22 mouse cellular contexts compared by ENCODE assay signal in genomic region chr19:55499179-55499863, GRCm38 (mm10).
A peak's percentile ranks its signal among the peaks of the same experiment; 100 is the strongest.
DNase-seq lines count a peak whose midpoint lies in the region; ATAC-seq lines count a peak whose summit lies in the region.
"Had no signal": no experiment of that assay in that cellular context is flagged by ENCODE, and none has a peak within 500 bp of the region (broad histone marks: within the 10 kb centered on the region; RNA-seq: fewer than 3 reads in every experiment).

No protein-coding gene starts in this region.

- no peak overlapping the region for H3K4me3 ChIP-seq in hindbrain, embryonic 10.5 days
- no peak overlapping the region for H3K4me3 ChIP-seq in hindbrain, embryonic 16.5 days (ENCODE audit: low read length)
- no peak overlapping the region for H3K4me3 ChIP-seq in lung, embryonic 16.5 days (ENCODE audit: low read length)
- no peak overlapping the region for H3K4me3 ChIP-seq in liver, embryonic 13.5 days (replicated peaks)
- H3K4me3 ChIP-seq in stomach, embryonic 16.5 days (replicated peaks; ENCODE audit: low read length), result 0 out of 2 replicates have a peak overlapping the region, but pooled peaks have one; percentile 12
- no peak overlapping the region for H3K4me3 ChIP-seq in kidney, embryonic 15.5 days (replicated peaks)
- H3K4me3 ChIP-seq: erythroblast, embryonic 14.5 days; forebrain, embryonic 12.5 days; heart, embryonic 10.5 days; neural tube, embryonic 15.5 days had no signal

- no peak for DNase-seq in hindbrain, embryonic 10.5 days (ENCODE audit: low spot score)
- DNase-seq in lung, postnatal 4 days, result no peak
- DNase-seq in liver, embryonic 13.5 days, result no peak
- DNase-seq in cerebellum, postnatal 25 days, result no peak
- DNase-seq: adrenal gland, postnatal 25 days; cerebellum, adult 9-11 months; gastrocnemius, postnatal 36 days; kidney, adult 2 months; kidney, postnatal 10 days; lung, adult 2 months; right cerebral cortex, adult 18-20 months; thymus, postnatal 14 days had no signal

- 0 out of 2 replicates have a peak overlapping the region, but pooled peaks have one; percentile 29 for H3K27ac ChIP-seq in hindbrain, embryonic 10.5 days
- no peak overlapping the region for H3K27ac ChIP-seq in hindbrain, embryonic 16.5 days (ENCODE audit: low read depth, low read length)
- no peak overlapping the region for H3K27ac ChIP-seq in lung, embryonic 16.5 days (ENCODE audit: low read length)
- H3K27ac ChIP-seq in liver, embryonic 13.5 days, result no peak overlapping the region
- H3K27ac ChIP-seq in stomach, embryonic 16.5 days (ENCODE audit: low read length), result no peak overlapping the region
- H3K27ac ChIP-seq in kidney, embryonic 15.5 days, result no peak overlapping the region
- H3K27ac ChIP-seq: forebrain, embryonic 12.5 days; heart, embryonic 10.5 days; hindbrain, postnatal 0 days; neural tube, embryonic 15.5 days had no signal

- no peak for ATAC-seq in hindbrain, embryonic 16.5 days
- 0 out of 2 replicates have a peak, but pooled peaks have one; percentile 48 for ATAC-seq in lung, embryonic 16.5 days (ENCODE audit: low read depth)
- no peak for ATAC-seq in liver, embryonic 13.5 days (ENCODE audit: low read depth)
- ATAC-seq in stomach, embryonic 16.5 days (ENCODE audit: insufficient read depth, low FRiP score), result peak; percentile 71
- no peak for ATAC-seq in kidney, embryonic 15.5 days (replicated peaks; ENCODE audit: low FRiP score)
- ATAC-seq: hindbrain, postnatal 0 days had no signal

- H3K9me3 ChIP-seq in hindbrain, embryonic 10.5 days, result no peaks in the 10 kb centered on the region
- no peaks in the 10 kb centered on the region for H3K9me3 ChIP-seq in hindbrain, embryonic 16.5 days (ENCODE audit: control insufficient read depth, low read length)
- no peaks in the 10 kb centered on the region for H3K9me3 ChIP-seq in lung, embryonic 16.5 days (ENCODE audit: control insufficient read depth, low read length)
- H3K9me3 ChIP-seq in liver, embryonic 13.5 days (replicated peaks), result no peaks in the 10 kb centered on the region
- no peaks in the 10 kb centered on the region for H3K9me3 ChIP-seq in stomach, embryonic 16.5 days (replicated peaks; ENCODE audit: control insufficient read depth, low read length)
- H3K9me3 ChIP-seq in kidney, embryonic 15.5 days (replicated peaks), result no peaks in the 10 kb centered on the region
- H3K9me3 ChIP-seq: forebrain, embryonic 12.5 days; heart, embryonic 10.5 days; neural tube, embryonic 15.5 days had no signal

- 62% methylated on average over 18 of the region's 18 CpGs for WGBS in hindbrain, embryonic 10.5 days
- WGBS in hindbrain, embryonic 16.5 days, result 66% methylated on average over 18 of the region's 18 CpGs
- 49% methylated on average over 18 of the region's 18 CpGs for WGBS in lung, embryonic 16.5 days
- 81% methylated on average over 18 of the region's 18 CpGs for WGBS in liver, embryonic 13.5 days (ENCODE audit: insufficient replicate concordance)
- WGBS in stomach, embryonic 16.5 days, result 55% methylated on average over 18 of the region's 18 CpGs
- 70% methylated on average over 18 of the region's 18 CpGs for WGBS in kidney, embryonic 15.5 days

- no peak overlapping the region for H3K4me2 ChIP-seq in hindbrain, embryonic 16.5 days (ENCODE audit: low read length)
- 0 out of 2 replicates have a peak overlapping the region, but pooled peaks have one; percentile 28 for H3K4me2 ChIP-seq in lung, embryonic 16.5 days (ENCODE audit: low read depth, low read length)
- H3K4me2 ChIP-seq in liver, embryonic 13.5 days, result peak overlapping the region; percentile 29; the same call in 1 of the 2 replicates
- H3K4me2 ChIP-seq in stomach, embryonic 16.5 days (ENCODE audit: low read depth, low read length), result peak overlapping the region; percentile 29
- H3K4me2 ChIP-seq in kidney, embryonic 15.5 days, result no peak overlapping the region
- H3K4me2 ChIP-seq: forebrain, embryonic 12.5 days; midbrain, embryonic 11.5 days; neural tube, embryonic 15.5 days had no signal

- H3K9ac ChIP-seq in hindbrain, embryonic 16.5 days (ENCODE audit: low read depth, low read length), result no peak overlapping the region
- no peak overlapping the region for H3K9ac ChIP-seq in lung, embryonic 16.5 days (ENCODE audit: low read length)
- H3K9ac ChIP-seq in liver, embryonic 13.5 days, result no peak overlapping the region
- H3K9ac ChIP-seq in stomach, embryonic 16.5 days (ENCODE audit: low read length), result no peak overlapping the region
- no peak overlapping the region for H3K9ac ChIP-seq in kidney, embryonic 15.5 days
- H3K9ac ChIP-seq: forebrain, embryonic 12.5 days; neural tube, embryonic 15.5 days had no signal

- peaks cover 3% of the 10 kb centered on the region; the same call in 1 of the 2 replicates for H3K36me3 ChIP-seq in hindbrain, embryonic 10.5 days
- H3K36me3 ChIP-seq in hindbrain, embryonic 16.5 days (ENCODE audit: control insufficient read depth, insufficient read depth, low read length), result no peaks in the 10 kb centered on the region
- H3K36me3 ChIP-seq in lung, embryonic 16.5 days (ENCODE audit: control insufficient read depth, insufficient read depth, low read length), result no peaks in the 10 kb centered on the region
- peaks cover 5% of the 10 kb centered on the region; the same call in 1 of the 2 replicates for H3K36me3 ChIP-seq in liver, embryonic 13.5 days
- no peaks in the 10 kb centered on the region for H3K36me3 ChIP-seq in stomach, embryonic 16.5 days (ENCODE audit: control insufficient read depth, insufficient read depth, low read length)
- peaks cover 8% of the 10 kb centered on the region; the same call in 1 of the 2 replicates for H3K36me3 ChIP-seq in kidney, embryonic 15.5 days
- H3K36me3 ChIP-seq: forebrain, embryonic 12.5 days; neural tube, embryonic 15.5 days had no signal

- H3K4me1 ChIP-seq in hindbrain, embryonic 10.5 days (replicated peaks), result peaks cover 33% of the 10 kb centered on the region
- H3K4me1 ChIP-seq in hindbrain, embryonic 16.5 days (ENCODE audit: control insufficient read depth, insufficient read depth, low read depth, low read length), result no peaks in the 10 kb centered on the region
- H3K4me1 ChIP-seq in lung, embryonic 16.5 days (replicated peaks; ENCODE audit: control insufficient read depth, insufficient read depth, low read length), result peaks cover 4% of the 10 kb centered on the region
- peaks cover 10% of the 10 kb centered on the region; the same call in 1 of the 2 replicates for H3K4me1 ChIP-seq in liver, embryonic 13.5 days (replicated peaks)
- peaks cover 9% of the 10 kb centered on the region; the same call in 1 of the 2 replicates for H3K4me1 ChIP-seq in stomach, embryonic 16.5 days (ENCODE audit: control insufficient read depth, insufficient read depth, low read length)
- H3K4me1 ChIP-seq in kidney, embryonic 15.5 days, result peaks cover 34% of the 10 kb centered on the region

- peaks cover 20% of the 10 kb centered on the region for H3K27me3 ChIP-seq in hindbrain, embryonic 10.5 days (ENCODE audit: insufficient read depth, poor library complexity, severe bottlenecking)
- no peaks in the 10 kb centered on the region for H3K27me3 ChIP-seq in hindbrain, embryonic 16.5 days (replicated peaks; ENCODE audit: control insufficient read depth, insufficient read depth, low read length)
- no peaks in the 10 kb centered on the region; the same call in 1 of the 2 replicates for H3K27me3 ChIP-seq in lung, embryonic 16.5 days (ENCODE audit: control insufficient read depth, insufficient read depth, low read depth, low read length)
- H3K27me3 ChIP-seq in liver, embryonic 13.5 days, result no peaks in the 10 kb centered on the region
- H3K27me3 ChIP-seq in stomach, embryonic 16.5 days (ENCODE audit: control insufficient read depth, insufficient read depth, low read length), result no peaks in the 10 kb centered on the region
- H3K27me3 ChIP-seq in kidney, embryonic 15.5 days, result no peaks in the 10 kb centered on the region
- H3K27me3 ChIP-seq: neural tube, embryonic 15.5 days had no signal

Comparison
In these comparisons a context has a peak if more than half of its experiments do, and no peak if none do; other contexts are left out.
1. ATAC-seq: peak in lung, embryonic 16.5 days (single experiment) and stomach, embryonic 16.5 days (single experiment); none in hindbrain, embryonic 16.5 days (single experiment), liver, embryonic 13.5 days (single experiment) and kidney, embryonic 15.5 days (single experiment).
2. H3K4me2 ChIP-seq: peak in lung, embryonic 16.5 days (single experiment), liver, embryonic 13.5 days (single experiment) and stomach, embryonic 16.5 days (single experiment); none in hindbrain, embryonic 16.5 days (single experiment) and kidney, embryonic 15.5 days (single experiment).